Mouse (Mus musculus): ENCODE measurements around the gene Hdac7.

- peak; percentile 78 for TF ChIP-seq CTCF (IDR thresholded peaks at IDR 0.05)
- TF ChIP-seq POLR2A (IDR thresholded peaks at IDR 0.05; ENCODE audit: insufficient read depth, low read depth, low read length) = no peak
Measured at GRCm38 (mm10) chr15:97809942-97810341, 34.4 kb downstream of the Hdac7 start.
